Mouse (Mus musculus): ENCODE measurements around the gene Sdhb. TPM values are rescaled to one million over a fixed set of nuclear protein-coding genes. Genes with fewer than 3 reads are reported as not detected.

The Sdhb gene
- polyA plus RNA-seq (2012; ENCODE audit: insufficient read depth, insufficient read length, missing spikeins) = 2,044 and 2,390 TPM in 2 replicates

GRCm38 (mm10) chr4:140960781-140961466, at the start of gene Sdhb:
Sdhb (plus strand) TSS chr4:140961203.
- Histone ChIP-seq H3K27ac (replicated peaks; ENCODE audit: low read depth, low read length) (peak within 1 kb of the TSS; percentile 95), H3K4me3 (ENCODE audit: insufficient read depth, low read depth, low read length) (peak within 1 kb of the TSS; percentile 88), H3K4me1 (ENCODE audit: control insufficient read depth, insufficient read depth, insufficient read length, low read length) (peaks cover 3% of the 10 kb centered on the region; the same call in 1 of the 2 replicates)

- H3K27ac ChIP-seq (replicated peaks; ENCODE audit: low read depth, low read length) = no peak overlapping the region
- no peak overlapping the region for H3K4me3 ChIP-seq (ENCODE audit: insufficient read depth, low read depth, low read length)
- H3K4me1 ChIP-seq (ENCODE audit: control insufficient read depth, insufficient read depth, insufficient read length, low read length) = no peaks in the 10 kb centered on the region
Observed at GRCm38 (mm10) chr4:140911416-140911815, 49.6 kb upstream of the Sdhb start.

GRCm38 (mm10) chr4:140912271-140912833, 48.7 kb upstream of the Sdhb start:
- Histone ChIP-seq H3K4me3 (ENCODE audit: insufficient read depth, low read depth, low read length) (no peak overlapping the region), H3K4me1 (ENCODE audit: control insufficient read depth, insufficient read depth, insufficient read length, low read length) (no peaks in the 10 kb centered on the region), H3K27ac (replicated peaks; ENCODE audit: low read depth, low read length) (no peak overlapping the region)

- H3K4me1 ChIP-seq (ENCODE audit: control insufficient read depth, insufficient read depth, insufficient read length, low read length) = no peaks in the 10 kb centered on the region
- no peak overlapping the region for H3K4me3 ChIP-seq (ENCODE audit: insufficient read depth, low read depth, low read length)
- no peak overlapping the region for H3K27ac ChIP-seq (replicated peaks; ENCODE audit: low read depth, low read length)
Observed at GRCm38 (mm10) chr4:140913565-140913964, 47.4 kb upstream of the Sdhb start.

- Histone ChIP-seq H3K27ac (replicated peaks; ENCODE audit: low read depth, low read length) (no peak overlapping the region), H3K4me1 (ENCODE audit: control insufficient read depth, insufficient read depth, insufficient read length, low read length) (no peaks in the 10 kb centered on the region)
Observed at GRCm38 (mm10) chr4:140914731-140915131, 46.3 kb upstream of the Sdhb start.

GRCm38 (mm10) chr4:140915235-140915634, 45.8 kb upstream of the Sdhb start:
- no peaks in the 10 kb centered on the region for H3K4me1 ChIP-seq (ENCODE audit: control insufficient read depth, insufficient read depth, insufficient read length, low read length)
- no peak overlapping the region for H3K4me3 ChIP-seq (ENCODE audit: insufficient read depth, low read depth, low read length)
- no peak overlapping the region for H3K27ac ChIP-seq (replicated peaks; ENCODE audit: low read depth, low read length)

More at GRCm38 (mm10) chr4:140914731-140915131, 46.3 kb upstream of the Sdhb start:
- no peak overlapping the region for H3K4me3 ChIP-seq (ENCODE audit: insufficient read depth, low read depth, low read length)

- H3K4me1 ChIP-seq (ENCODE audit: control insufficient read depth, insufficient read depth, insufficient read length, low read length) = no peaks in the 10 kb centered on the region
- no peak overlapping the region for H3K4me3 ChIP-seq (ENCODE audit: insufficient read depth, low read depth, low read length)
- H3K27ac ChIP-seq (replicated peaks; ENCODE audit: low read depth, low read length) = no peak overlapping the region
Observed at GRCm38 (mm10) chr4:140916296-140916695, 44.7 kb upstream of the Sdhb start.

GRCm38 (mm10) chr4:140917451-140917850, 43.6 kb upstream of the Sdhb start:
- Histone ChIP-seq H3K27ac (replicated peaks; ENCODE audit: low read depth, low read length) (no peak overlapping the region), H3K4me1 (ENCODE audit: control insufficient read depth, insufficient read depth, insufficient read length, low read length) (no peaks in the 10 kb centered on the region), H3K4me3 (ENCODE audit: insufficient read depth, low read depth, low read length) (no peak overlapping the region)

- H3K4me1 ChIP-seq (ENCODE audit: control insufficient read depth, insufficient read depth, insufficient read length, low read length) = no peaks in the 10 kb centered on the region
- no peak overlapping the region for H3K27ac ChIP-seq (replicated peaks; ENCODE audit: low read depth, low read length)
- H3K4me3 ChIP-seq (ENCODE audit: insufficient read depth, low read depth, low read length) = no peak overlapping the region
Observed at GRCm38 (mm10) chr4:140919974-140920836, 40.8 kb upstream of the Sdhb start.

- no peak overlapping the region for H3K27ac ChIP-seq (replicated peaks; ENCODE audit: low read depth, low read length)
Observed at GRCm38 (mm10) chr4:140922508-140922907, 38.5 kb upstream of the Sdhb start.

GRCm38 (mm10) chr4:140925648-140926047, 35.4 kb upstream of the Sdhb start:
- no peaks in the 10 kb centered on the region for H3K4me1 ChIP-seq (ENCODE audit: control insufficient read depth, insufficient read depth, insufficient read length, low read length)
- H3K27ac ChIP-seq (replicated peaks; ENCODE audit: low read depth, low read length) = no peak overlapping the region
- no peak overlapping the region for H3K4me3 ChIP-seq (ENCODE audit: insufficient read depth, low read depth, low read length)

More at GRCm38 (mm10) chr4:140922508-140922907, 38.5 kb upstream of the Sdhb start:
- no peak overlapping the region for H3K4me3 ChIP-seq (ENCODE audit: insufficient read depth, low read depth, low read length)
- no peaks in the 10 kb centered on the region for H3K4me1 ChIP-seq (ENCODE audit: control insufficient read depth, insufficient read depth, insufficient read length, low read length)

- no peak overlapping the region for H3K27ac ChIP-seq (replicated peaks; ENCODE audit: low read depth, low read length)
- no peak overlapping the region for H3K4me3 ChIP-seq (ENCODE audit: insufficient read depth, low read depth, low read length)
- H3K4me1 ChIP-seq (ENCODE audit: control insufficient read depth, insufficient read depth, insufficient read length, low read length) = no peaks in the 10 kb centered on the region
Observed at GRCm38 (mm10) chr4:140928349-140928748, 32.7 kb upstream of the Sdhb start.

- Histone ChIP-seq H3K4me1 (ENCODE audit: control insufficient read depth, insufficient read depth, insufficient read length, low read length) (no peaks in the 10 kb centered on the region), H3K27ac (replicated peaks; ENCODE audit: low read depth, low read length) (no peak overlapping the region), H3K4me3 (ENCODE audit: insufficient read depth, low read depth, low read length) (no peak overlapping the region)
Observed at GRCm38 (mm10) chr4:140929745-140930144, 31.3 kb upstream of the Sdhb start.

- Histone ChIP-seq H3K27ac (replicated peaks; ENCODE audit: low read depth, low read length) (no peak overlapping the region), H3K4me3 (ENCODE audit: insufficient read depth, low read depth, low read length) (no peak overlapping the region), H3K4me1 (ENCODE audit: control insufficient read depth, insufficient read depth, insufficient read length, low read length) (no peaks in the 10 kb centered on the region)
Observed at GRCm38 (mm10) chr4:140930900-140931470, 30.0 kb upstream of the Sdhb start.

GRCm38 (mm10) chr4:140935643-140936042, 25.4 kb upstream of the Sdhb start:
- no peaks in the 10 kb centered on the region for H3K4me1 ChIP-seq (ENCODE audit: control insufficient read depth, insufficient read depth, insufficient read length, low read length)
- H3K4me3 ChIP-seq (ENCODE audit: insufficient read depth, low read depth, low read length) = no peak overlapping the region
- no peak overlapping the region for H3K27ac ChIP-seq (replicated peaks; ENCODE audit: low read depth, low read length)

Measured in brown adipose tissue, adult 24 weeks (tissue).